Mouse (Mus musculus) spleen, adult 2 months (tissue): Measurements from ENCODE around the gene Il10rb. TPM values are rescaled to one million over a fixed set of nuclear protein-coding genes. Genes with fewer than 3 reads are reported as not detected.
"Not testable (repeated sequence)": the region's sequence is repeated elsewhere in the genome, so short reads cannot be mapped to it uniquely, and the experiment has no call there.

Experiments used
- DNase-seq, 2 experiments: peaks; one replicate each; pipeline versions ENCODE4 v3.0.0 to v3.0.0-alpha.2; 2012 to 2021; ENCODE audit warnings: low spot score in 2 of 2, low read depth in 1 of 2
- H3K27ac ChIP-seq: fragments of 200-500 bp; 2 replicates; pipeline ENCODE4 v1.5.1; 2012; ENCODE audit warnings: low read length, inconsistent platforms; ENCODE audit not compliant: insufficient read depth
- H3K27me3 ChIP-seq: fragments of 200-500 bp; 2 replicates; pipeline ENCODE4 v1.6.1; 2012; ENCODE audit warnings: mild to moderate bottlenecking, moderate library complexity, low read length, inconsistent platforms; ENCODE audit not compliant: control insufficient read depth, insufficient read depth
- H3K36me3 ChIP-seq: fragments of 200-500 bp; 2 replicates; pipeline ENCODE4 v1.6.1; 2012; ENCODE audit warnings: mild to moderate bottlenecking, low read length, inconsistent platforms; ENCODE audit not compliant: control insufficient read depth, insufficient read depth
- H3K4me1 ChIP-seq: fragments of 200-500 bp; 2 replicates; pipeline ENCODE4 v1.6.1; 2011; ENCODE audit warnings: inconsistent platforms; ENCODE audit not compliant: control insufficient read depth, insufficient read depth, insufficient read length
- H3K4me3 ChIP-seq: fragments of 200-500 bp; 2 replicates; pipeline ENCODE4 v1.5.1; 2011; ENCODE audit warnings: mild to moderate bottlenecking, inconsistent platforms; ENCODE audit not compliant: insufficient read depth, insufficient read length; ENCODE audit errors: extremely low read depth
- CTCF ChIP-seq: fragments of 200-500 bp; IDR thresholded peaks from 2 replicates; pipeline ENCODE4 v1.5.1; 2011; ENCODE audit warnings: mild to moderate bottlenecking, inconsistent platforms; ENCODE audit not compliant: insufficient read depth, insufficient read length, insufficient replicate concordance; ENCODE audit errors: extremely low read depth
- POLR2A ChIP-seq: fragments of 200-500 bp; IDR thresholded peaks from 2 replicates; pipeline ENCODE4 v1.6.1; 2011; ENCODE audit warnings: low read depth, low read length, inconsistent platforms
- WGBS: fragments of 180-500 bp; shearing (Covaris S2); methylation state at CpG from one replicate; pipeline ENCODE4 v1.1.7; 2018; 5-methylcytosine and 5-hydroxymethylcytosine counted together
- polyA plus RNA-seq: library from polyadenylated mRNA; depleted of rRNA; stranded (reverse); fragments of >200 nt; gene quantifications from 2 replicates; pipeline ENCODE4 v1.2.3, GENCODE M21; 2012

Gene Il10rb
- polyA plus RNA-seq, 1 experiment: 43.8 TPM

GRCm38 (mm10) chr16:91427461-91427860 is 21.5 kb downstream of the Il10rb start:
- H3K4me3 ChIP-seq: no peak overlapping the region
- peaks cover 36% of the 10 kb centered on the region for H3K36me3 ChIP-seq
- 88% methylated on average over 5 of the region's 5 CpGs for WGBS
- TF ChIP-seq CTCF (no peak), POLR2A (no peak)
- H3K27me3 ChIP-seq: no peaks in the 10 kb centered on the region
- DNase-seq: no peak
- no peak overlapping the region for H3K27ac ChIP-seq
- peaks cover 5% of the 10 kb centered on the region; the same call in 1 of the 2 replicates for H3K4me1 ChIP-seq

DNA sequence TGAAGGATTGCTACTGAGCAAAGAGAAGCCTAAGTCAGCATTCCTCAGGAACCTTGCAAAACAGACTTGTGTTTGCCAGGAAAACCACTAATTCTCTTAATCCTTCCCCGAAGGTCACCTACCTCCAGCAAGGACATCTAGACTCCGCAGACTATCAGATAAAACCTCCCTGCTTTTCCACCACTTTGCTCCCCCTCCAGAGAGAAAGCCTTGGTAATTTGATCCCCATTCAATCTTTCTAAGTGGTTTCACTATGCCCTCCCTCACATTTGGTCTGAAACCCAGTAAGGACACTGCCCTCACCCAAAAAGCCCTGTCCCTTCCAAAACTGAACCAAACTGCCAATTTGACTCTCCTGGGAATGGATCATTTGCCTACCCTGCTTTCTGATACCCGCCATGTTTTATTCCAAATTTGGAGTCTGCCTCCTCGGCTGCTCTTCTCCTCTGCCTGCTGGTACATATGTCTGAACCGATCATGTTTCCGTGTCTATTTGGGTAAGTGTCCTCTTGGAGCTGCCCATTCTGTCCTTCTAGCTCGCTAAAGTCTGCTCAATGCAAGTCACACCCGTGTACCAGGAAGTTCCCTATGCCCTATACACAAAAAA is 22.4 kb downstream of the Il10rb start:
- H3K27ac ChIP-seq: no peak overlapping the region
- no peak for TF ChIP-seq POLR2A
- TF ChIP-seq CTCF: no peak
- H3K4me3 ChIP-seq: no peak overlapping the region
- no peaks in the 10 kb centered on the region for H3K27me3 ChIP-seq
- no peak for DNase-seq
- peaks cover 32% of the 10 kb centered on the region for H3K36me3 ChIP-seq
- WGBS: 91% methylated on average over 8 of the region's 8 CpGs
- H3K4me1 ChIP-seq: peaks cover 13% of the 10 kb centered on the region; the same call in 1 of the 2 replicates

DNA sequence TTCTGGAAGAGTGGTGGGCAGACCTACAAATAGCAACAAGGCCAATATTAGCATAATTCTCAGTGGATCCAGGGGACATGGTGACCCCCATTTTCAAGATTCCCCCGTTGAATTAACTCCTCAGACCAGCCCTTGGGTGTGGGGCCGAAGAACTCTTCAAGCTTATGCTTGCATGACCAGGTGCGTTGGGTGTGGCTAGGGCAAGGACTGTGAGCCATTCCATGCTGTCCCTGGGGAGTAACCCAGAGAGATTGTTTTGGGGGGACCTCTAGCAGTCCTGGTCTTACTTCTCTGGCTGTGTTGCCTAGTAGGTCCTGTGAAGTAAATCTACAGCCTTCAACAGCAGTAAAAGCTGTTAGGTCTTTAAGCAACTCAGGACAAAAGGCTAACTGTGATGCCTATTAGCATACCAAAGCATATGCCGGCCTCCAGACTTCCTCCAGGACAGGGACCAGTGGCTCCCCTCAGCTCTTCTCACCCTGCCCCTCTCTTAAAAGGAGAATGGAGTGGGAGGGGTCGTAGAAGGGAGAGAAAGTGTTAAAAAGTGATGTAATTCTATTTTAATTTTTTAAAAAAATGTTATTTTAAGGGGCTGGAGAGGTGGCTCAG is 26.9 kb downstream of the Il10rb start:
- Histone ChIP-seq H3K36me3 (no peaks in the 10 kb centered on the region), H3K27ac (no peak overlapping the region), H3K27me3 (no peaks in the 10 kb centered on the region), H3K4me1 (peaks cover 21% of the 10 kb centered on the region; the same call in 1 of the 2 replicates), H3K4me3 (no peak overlapping the region)
- 42% methylated on average over 5 of the region's 5 CpGs for WGBS
- no peak for TF ChIP-seq POLR2A
- peak in 1 of 2 experiments; percentile 43 for DNase-seq

DNA sequence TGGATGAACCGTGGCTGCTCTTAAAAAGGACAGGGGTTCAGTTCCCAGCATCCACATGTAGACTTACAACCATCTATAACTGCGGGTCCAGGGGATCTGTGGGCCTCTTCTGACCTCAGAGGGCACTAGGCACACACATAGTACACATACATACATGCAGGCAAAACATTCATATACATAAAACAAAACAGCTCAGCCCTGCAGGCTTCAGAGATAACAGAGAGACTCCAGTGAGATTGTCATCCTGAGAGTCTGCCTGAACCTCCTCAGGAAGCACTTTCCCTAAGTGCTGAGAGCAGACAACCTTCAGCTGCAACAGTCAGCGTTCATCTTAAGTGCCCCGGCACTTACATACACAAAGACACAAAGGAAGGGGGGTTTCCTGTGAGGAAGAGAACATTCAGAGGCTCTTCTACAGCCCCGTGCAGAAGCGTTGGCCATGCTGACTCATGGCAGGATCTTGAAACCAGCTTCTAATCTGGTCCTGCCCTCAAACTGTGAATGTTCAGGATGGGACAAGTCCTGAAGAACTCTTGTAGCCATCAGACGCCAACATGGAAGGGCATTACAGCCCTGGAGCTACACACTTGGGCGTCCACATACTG is 27.5 kb downstream of the Il10rb start:
- 22% methylated on average over 8 of the region's 8 CpGs for WGBS
- Histone ChIP-seq H3K4me1 (peaks cover 21% of the 10 kb centered on the region; the same call in 1 of the 2 replicates), H3K27me3 (no peaks in the 10 kb centered on the region), H3K27ac (no peak overlapping the region), H3K36me3 (no peaks in the 10 kb centered on the region), H3K4me3 (no peak overlapping the region)
- DNase-seq: peak in 1 of 2 experiments; percentile 24
- TF ChIP-seq CTCF (no peak), POLR2A (no peak)

DNA sequence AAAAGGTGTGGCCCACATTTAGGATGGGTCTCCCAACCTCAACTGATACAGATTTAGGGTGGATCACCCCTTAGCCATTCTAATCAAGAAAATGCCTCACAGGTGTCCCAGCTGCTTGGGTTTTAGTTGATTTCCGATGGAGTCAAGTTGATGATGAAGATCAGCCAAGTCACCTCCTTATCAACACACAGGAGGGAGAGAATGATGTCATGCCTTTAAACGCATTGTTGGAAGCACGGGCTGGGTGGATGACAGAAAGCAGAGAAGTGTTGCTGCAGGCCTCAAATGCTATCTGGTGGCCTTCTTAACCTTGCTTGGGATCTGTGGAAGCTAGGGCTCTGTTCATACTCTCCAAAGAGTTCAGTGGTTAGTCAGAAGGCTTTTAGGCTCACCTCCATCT is 28.2 kb downstream of the Il10rb start:
- Histone ChIP-seq H3K27me3 (no peaks in the 10 kb centered on the region), H3K36me3 (no peaks in the 10 kb centered on the region), H3K4me1 (peaks cover 21% of the 10 kb centered on the region; the same call in 1 of the 2 replicates), H3K27ac (no peak overlapping the region), H3K4me3 (no peak overlapping the region)
- no peak for DNase-seq
- WGBS: 87% methylated on average over 3 of the region's 3 CpGs
- TF ChIP-seq CTCF (no peak), POLR2A (no peak)

GRCm38 (mm10) chr16:91438081-91438480 is 32.1 kb downstream of the Il10rb start:
- H3K4me3 ChIP-seq: no peak overlapping the region
- H3K27me3 ChIP-seq: no peaks in the 10 kb centered on the region
- DNase-seq: no peak
- peaks cover 15% of the 10 kb centered on the region; the same call in 1 of the 2 replicates for H3K4me1 ChIP-seq
- H3K36me3 ChIP-seq: no peaks in the 10 kb centered on the region
- WGBS: 57% methylated on average over 3 of the region's 3 CpGs
- no peak overlapping the region for H3K27ac ChIP-seq
- no peak for TF ChIP-seq POLR2A
- no peak for TF ChIP-seq CTCF

DNA sequence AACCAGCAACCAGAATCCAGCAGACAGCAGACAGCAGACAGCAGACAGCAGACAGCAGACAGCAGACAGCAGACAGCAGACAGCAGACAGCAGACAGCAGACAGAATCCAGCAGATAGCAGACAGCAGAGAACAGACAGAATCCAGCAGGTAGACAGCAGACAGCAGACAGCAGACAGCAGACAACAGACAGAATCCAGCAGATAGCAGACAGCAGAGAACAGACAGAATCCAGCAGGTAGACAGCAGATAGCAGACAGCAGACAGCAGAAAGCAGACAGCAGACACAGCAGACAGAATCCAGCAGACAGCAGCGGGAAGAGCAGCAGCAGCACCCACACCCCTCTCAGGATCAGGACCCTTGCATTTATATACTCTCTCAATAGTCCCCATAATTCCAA is 32.6 kb downstream of the Il10rb start:
- DNase-seq, H3K27ac ChIP-seq, H3K27me3 ChIP-seq, H3K36me3 ChIP-seq, H3K4me3 ChIP-seq: not testable (repeated sequence)
- H3K4me1 ChIP-seq: peaks cover 10% of the 10 kb centered on the region; the same call in 1 of the 2 replicates
- 93% methylated on average over 1 of the region's 1 CpGs for WGBS
